Mouse (Mus musculus) forebrain, embryonic 12.5 days (tissue): ENCODE results near the gene Mcemp1. TPM values are rescaled to one million over a fixed set of nuclear protein-coding genes. Genes with fewer than 3 reads are reported as not detected.

Experiments used
- ATAC-seq: fragments of 200-750 bp; cut with Nextera tagmentation; 2 replicates; pipeline ENCODE4 v1.8.0; 2017; ENCODE audit warnings: moderate TSS enrichment; ENCODE audit not compliant: low FRiP score
- H3K27ac ChIP-seq: fragments of 300-500 bp; sonication (generic); 2 replicates; pipeline ENCODE4 v1.5.1; 2016; ENCODE audit warnings: mild to moderate bottlenecking
- H3K27me3 ChIP-seq: fragments of 300-500 bp; sonication (generic); 2 replicates; pipeline ENCODE4 v1.6.1; 2016; ENCODE audit warnings: mild to moderate bottlenecking
- H3K36me3 ChIP-seq: fragments of 300-500 bp; sonication (generic); replicated peaks from 2 replicates; pipeline ENCODE4 v1.6.1; 2016; ENCODE audit warnings: mild to moderate bottlenecking
- H3K4me1 ChIP-seq: fragments of 300-500 bp; sonication (generic); 2 replicates; pipeline ENCODE4 v1.6.1; 2016
- H3K4me2 ChIP-seq: fragments of 300-500 bp; sonication (generic); 2 replicates; pipeline ENCODE4 v1.6.1; 2016; ENCODE audit warnings: mild to moderate bottlenecking, moderate library complexity
- H3K4me3 ChIP-seq: fragments of 300-500 bp; sonication (generic); replicated peaks from 2 replicates; pipeline ENCODE4 v1.5.1; 2016; ENCODE audit warnings: mild to moderate bottlenecking
- H3K9ac ChIP-seq: fragments of 300-500 bp; sonication (generic); 2 replicates; pipeline ENCODE4 v1.6.1; 2016; ENCODE audit warnings: mild to moderate bottlenecking
- H3K9me3 ChIP-seq: fragments of 300-500 bp; sonication (generic); 2 replicates; pipeline ENCODE4 v1.6.1; 2016
- WGBS: fragments of 180-500 bp; shearing (Covaris S2); methylation state at CpG from one replicate; pipeline ENCODE4 v1.1.7; 2016; 5-methylcytosine and 5-hydroxymethylcytosine counted together
- polyA plus RNA-seq: library from polyadenylated mRNA; unstranded; fragments of >200 nt; fragmentation: Nextera tagmentation; extraction: Ambion mirVana; gene quantifications from 2 replicates; pipeline ENCODE4 v1.2.1, GENCODE M21; 2016

The Mcemp1 gene
- polyA plus RNA-seq, 1 experiment from 2014 or later: 0.13 TPM

GRCm38 (mm10) chr8:3707611-3708010 lies 42.1 kb downstream of the Mcemp1 start:
- H3K36me3 ChIP-seq: no peaks in the 10 kb centered on the region
- WGBS: 76% methylated on average over 7 of the region's 7 CpGs
- H3K27me3 ChIP-seq: no peaks in the 10 kb centered on the region
- H3K4me3 ChIP-seq: no peak overlapping the region
- no peak overlapping the region for H3K27ac ChIP-seq
- ATAC-seq: no peak
- H3K4me2 ChIP-seq: no peak overlapping the region
- no peaks in the 10 kb centered on the region for H3K9me3 ChIP-seq
- H3K9ac ChIP-seq: no peak overlapping the region
- H3K4me1 ChIP-seq: no peaks in the 10 kb centered on the region

GRCm38 (mm10) chr8:3710312-3710711 lies 44.8 kb downstream of the Mcemp1 start:
- H3K4me2 ChIP-seq: no peak overlapping the region
- no peaks in the 10 kb centered on the region for H3K27me3 ChIP-seq
- no peaks in the 10 kb centered on the region for H3K4me1 ChIP-seq
- 82% methylated on average over 3 of the region's 3 CpGs for WGBS
- no peaks in the 10 kb centered on the region for H3K36me3 ChIP-seq
- H3K9ac ChIP-seq: no peak overlapping the region
- no peaks in the 10 kb centered on the region for H3K9me3 ChIP-seq
- H3K27ac ChIP-seq: no peak overlapping the region
- ATAC-seq: no peak
- H3K4me3 ChIP-seq: no peak overlapping the region

GRCm38 (mm10) chr8:3711646-3712045 lies 46.1 kb downstream of the Mcemp1 start:
- Histone ChIP-seq H3K4me3 (no peak overlapping the region), H3K36me3 (no peaks in the 10 kb centered on the region), H3K4me2 (no peak overlapping the region), H3K9me3 (no peaks in the 10 kb centered on the region), H3K9ac (no peak overlapping the region), H3K4me1 (no peaks in the 10 kb centered on the region), H3K27me3 (no peaks in the 10 kb centered on the region), H3K27ac (no peak overlapping the region)
- no peak for ATAC-seq
- WGBS: 56% methylated on average over 2 of the region's 2 CpGs

GRCm38 (mm10) chr8:3717321-3717954 lies 51.9 kb downstream of the Mcemp1 start:
- 88% methylated on average over 12 of the region's 12 CpGs for WGBS
- H3K27ac ChIP-seq: no peak overlapping the region
- no peak overlapping the region for H3K4me2 ChIP-seq
- ATAC-seq: no peak
- no peaks in the 10 kb centered on the region for H3K36me3 ChIP-seq
- H3K9me3 ChIP-seq: no peaks in the 10 kb centered on the region
- H3K4me1 ChIP-seq: no peaks in the 10 kb centered on the region
- H3K9ac ChIP-seq: no peak overlapping the region
- no peak overlapping the region for H3K4me3 ChIP-seq
- no peaks in the 10 kb centered on the region for H3K27me3 ChIP-seq

- no peaks in the 10 kb centered on the region for H3K4me1 ChIP-seq
- no peak overlapping the region for H3K27ac ChIP-seq
- H3K4me3 ChIP-seq: no peak overlapping the region
- no peak overlapping the region for H3K9ac ChIP-seq
- peak; percentile 33; the same call in 1 of the 2 replicates for ATAC-seq
- H3K36me3 ChIP-seq: no peaks in the 10 kb centered on the region
- H3K27me3 ChIP-seq: no peaks in the 10 kb centered on the region
- 17% methylated on average over 14 of the region's 14 CpGs for WGBS
- no peaks in the 10 kb centered on the region for H3K9me3 ChIP-seq
- H3K4me2 ChIP-seq: no peak overlapping the region
Measured at GRCm38 (mm10) chr8:3718559-3718958, 53.0 kb downstream of the Mcemp1 start.

Other genes starting within 250 kb of the Mcemp1 start
- gene Pex11g, start 198.1 kb upstream of the Mcemp1 start, polyA plus RNA-seq: 3.7 and 4.4 TPM in 2 replicates
- gene Tex45, start 194.9 kb upstream of the Mcemp1 start, polyA plus RNA-seq: not detected in 2 replicates
- gene Zfp358, start 172.6 kb upstream of the Mcemp1 start, polyA plus RNA-seq: 69.3 and 78.4 TPM in 2 replicates
- gene Mcoln1, start 165.3 kb upstream of the Mcemp1 start, polyA plus RNA-seq: 68.5 and 72.4 TPM in 2 replicates
- gene Pnpla6, start 150.4 kb upstream of the Mcemp1 start, polyA plus RNA-seq: 22.7 and 24.2 TPM in 2 replicates
- 2.9 and 3.1 TPM in 2 replicates for gene C330021F23Rik, start 97.8 kb upstream of the Mcemp1 start, polyA plus RNA-seq
- gene Camsap3, start 78.5 kb upstream of the Mcemp1 start, polyA plus RNA-seq: 20.3 and 24.0 TPM in 2 replicates
- 65.8 and 68.7 TPM in 2 replicates for gene Xab2, start 44.4 kb upstream of the Mcemp1 start, polyA plus RNA-seq
- gene Pet100, start 44.2 kb upstream of the Mcemp1 start, polyA plus RNA-seq: 115 and 121 TPM in 2 replicates
- 0.43 TPM in 1 of 2 replicates, not detected in the other for gene Pcp2, start 40.2 kb upstream of the Mcemp1 start, polyA plus RNA-seq
- gene Stxbp2, start 34.8 kb upstream of the Mcemp1 start, polyA plus RNA-seq: 28.7 and 29.3 TPM in 2 replicates
- gene Retn, start 10.0 kb upstream of the Mcemp1 start, polyA plus RNA-seq: 0.32 and 0.46 TPM in 2 replicates
- gene Fcor, start 6.6 kb downstream of the Mcemp1 start, polyA plus RNA-seq: 6.7 and 7.0 TPM in 2 replicates
- gene Trappc5, start 10.5 kb downstream of the Mcemp1 start, polyA plus RNA-seq: 44.6 and 44.8 TPM in 2 replicates
- gene Fcer2a, start 28.4 kb downstream of the Mcemp1 start, polyA plus RNA-seq: 0.35 and 0.89 TPM in 2 replicates
- gene Clec4g, start 54.9 kb downstream of the Mcemp1 start, polyA plus RNA-seq: not detected in 2 replicates
- not detected in 2 replicates for gene Cd209a, start 83.2 kb downstream of the Mcemp1 start, polyA plus RNA-seq
- not detected in 2 replicates for gene Cd209e, start 188.6 kb downstream of the Mcemp1 start, polyA plus RNA-seq
- not detected in 2 replicates for gene Cd209d, start 212.8 kb downstream of the Mcemp1 start, polyA plus RNA-seq